Mouse (Mus musculus): ENCODE measurements at regions not wholly inside any gene's neighbourhood (a gene's known extent, or its start where the extent isn't known, plus 50 kb on each side); places are given as distances from the start of the nearest gene placed in this dataset.

DNA sequence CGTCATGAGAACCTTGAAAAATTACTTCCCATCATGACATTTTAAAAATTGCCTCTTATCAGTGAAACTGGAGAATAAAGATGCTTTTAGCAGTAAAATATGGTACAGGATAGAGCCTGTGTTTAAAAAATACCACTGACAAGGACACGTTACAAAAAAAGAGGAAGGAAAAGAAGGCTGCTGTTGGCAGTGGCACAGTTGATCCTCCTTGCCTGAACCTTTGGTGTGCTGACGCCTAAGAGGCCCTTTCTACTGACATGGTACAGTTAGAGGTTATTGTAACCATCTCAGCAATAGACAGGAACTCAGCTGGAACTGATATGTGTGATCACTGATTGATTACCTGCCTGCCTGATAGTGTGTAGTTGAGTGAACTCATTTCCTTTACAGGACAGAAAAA, 75.3 kb upstream of the Tbca start:
- H3K27me3 ChIP-seq (ENCODE audit: insufficient read depth, low read length) = peaks cover 48% of the 10 kb centered on the region

GRCm38 (mm10) chr13:94721625-94722024, 67.1 kb upstream of the Tbca start:
- 75% methylated on average over 4 of the region's 4 CpGs for WGBS
- ATAC-seq (replicated peaks; ENCODE audit: low FRiP score, low read depth) (no peak), DNase-seq (ENCODE audit: low spot score) (no peak)

More for the DNA sequence above, 75.3 kb upstream of the Tbca start:
- ATAC-seq (replicated peaks; ENCODE audit: low FRiP score, low read depth) (no peak), DNase-seq (ENCODE audit: low spot score) (no peak)
- Histone ChIP-seq H3K4me2 (ENCODE audit: low read length) (no peak overlapping the region), H3K4me3 (replicated peaks; ENCODE audit: low read depth, low read length) (no peak overlapping the region), H3K4me1 (replicated peaks; ENCODE audit: insufficient read depth, low read length) (peaks cover 12% of the 10 kb centered on the region; the same call in 1 of the 2 replicates), H3K9ac (ENCODE audit: low read depth, low read length) (no peak overlapping the region), H3K9me3 (replicated peaks; ENCODE audit: low read length) (no peaks in the 10 kb centered on the region), H3K36me3 (ENCODE audit: insufficient read depth, low read length) (no peaks in the 10 kb centered on the region), H3K27ac (no peak overlapping the region)
- no peak for TF ChIP-seq CTCF (IDR thresholded peaks at IDR 0.05; ENCODE audit: low read depth)
- 52% methylated on average over 3 of the region's 3 CpGs for WGBS

More at GRCm38 (mm10) chr13:94721625-94722024, 67.1 kb upstream of the Tbca start:
- H3K4me1 ChIP-seq (replicated peaks; ENCODE audit: insufficient read depth, low read length) = no peaks in the 10 kb centered on the region
- no peaks in the 10 kb centered on the region for H3K9me3 ChIP-seq (replicated peaks; ENCODE audit: low read length)
- H3K36me3 ChIP-seq (ENCODE audit: insufficient read depth, low read length) = no peaks in the 10 kb centered on the region
- no peak overlapping the region for H3K4me2 ChIP-seq (ENCODE audit: low read length)
- H3K27ac ChIP-seq = no peak overlapping the region
- no peak for TF ChIP-seq CTCF (IDR thresholded peaks at IDR 0.05; ENCODE audit: low read depth)
- no peak overlapping the region for H3K9ac ChIP-seq (ENCODE audit: low read depth, low read length)
- H3K27me3 ChIP-seq (ENCODE audit: insufficient read depth, low read length) = no peaks in the 10 kb centered on the region
- no peak overlapping the region for H3K4me3 ChIP-seq (replicated peaks; ENCODE audit: low read depth, low read length)

Data from kidney, postnatal 0 days (tissue).